Mouse (Mus musculus) liver, embryonic 11.5 days (tissue): ENCODE measurements at regions not wholly inside any gene's neighbourhood (a gene's known extent, or its start where the extent isn't known, plus 50 kb on each side); places are given as distances from the start of the nearest gene placed in this dataset.

Source experiments
- ATAC-seq: fragments of 200-750 bp; cut with Nextera tagmentation; replicated peaks from 2 replicates; pipeline ENCODE4 v1.8.0; 2017; ENCODE audit warnings: moderate number of reproducible peaks, mild to moderate bottlenecking, moderate TSS enrichment, moderate library complexity; ENCODE audit not compliant: low FRiP score
- DNase-seq: peaks from one replicate; pipeline ENCODE4 v3.0.0-alpha.2; 2017; ENCODE audit warnings: low spot score
- H3K27ac ChIP-seq: fragments of 300-500 bp; sonication (generic); 2 replicates; pipeline ENCODE4 v1.5.1; 2014; ENCODE audit warnings: mild to moderate bottlenecking, low read depth, low read length, control low read depth
- H3K27me3 ChIP-seq: fragments of 300-500 bp; sonication (generic); replicated peaks from 2 replicates; pipeline ENCODE4 v1.6.1; 2014; ENCODE audit warnings: low read length, mixed read lengths; ENCODE audit not compliant: control insufficient read depth, insufficient read depth
- H3K36me3 ChIP-seq: fragments of 300-500 bp; sonication (generic); 2 replicates; pipeline ENCODE4 v1.6.1; 2014; ENCODE audit warnings: mild to moderate bottlenecking, low read length, moderate library complexity, mixed read lengths; ENCODE audit not compliant: control insufficient read depth, insufficient read depth
- H3K4me1 ChIP-seq: fragments of 300-500 bp; sonication (generic); replicated peaks from 2 replicates; pipeline ENCODE4 v1.6.1; 2014; ENCODE audit warnings: low read length, mixed read lengths; ENCODE audit not compliant: control insufficient read depth, insufficient read depth
- H3K4me2 ChIP-seq: fragments of 300-500 bp; sonication (generic); 2 replicates; pipeline ENCODE4 v1.6.1; 2014; ENCODE audit warnings: mild to moderate bottlenecking, control low read depth, moderate library complexity
- H3K4me3 ChIP-seq: fragments of 300-500 bp; sonication (generic); 2 replicates; pipeline ENCODE4 v1.5.1; 2014; ENCODE audit warnings: low read depth, low read length, control low read depth
- H3K9ac ChIP-seq: fragments of 300-500 bp; sonication (generic); 2 replicates; pipeline ENCODE4 v1.6.1; 2014; ENCODE audit warnings: low read depth, low read length, control low read depth
- H3K9me3 ChIP-seq: fragments of 300-500 bp; sonication (generic); 2 replicates; pipeline ENCODE4 v1.6.1; 2016; ENCODE audit warnings: low read length, inconsistent platforms, mixed read lengths; ENCODE audit not compliant: control insufficient read depth
- WGBS: fragments of 180-500 bp; shearing (Covaris S2); extraction: QIAGEN DNeasy Blood & Tissue Kit; methylation state at CpG from one replicate; pipeline ENCODE4 v1.1.7; 2014; 5-methylcytosine and 5-hydroxymethylcytosine counted together

- no peaks in the 10 kb centered on the region for H3K4me1 ChIP-seq
- ATAC-seq, result no peak
- H3K4me2 ChIP-seq, result no peak overlapping the region
- no peak overlapping the region for H3K27ac ChIP-seq
- H3K4me3 ChIP-seq, result no peak overlapping the region
- no peaks in the 10 kb centered on the region for H3K27me3 ChIP-seq
- no peak for DNase-seq
- WGBS, result 46% methylated on average over 6 of the region's 6 CpGs
- no peaks in the 10 kb centered on the region for H3K9me3 ChIP-seq
- no peak overlapping the region for H3K9ac ChIP-seq
- no peaks in the 10 kb centered on the region for H3K36me3 ChIP-seq
Observed at GRCm38 (mm10) chr6:66200136-66200790, 247.9 kb downstream of the 4930544G11Rik start.

DNA sequence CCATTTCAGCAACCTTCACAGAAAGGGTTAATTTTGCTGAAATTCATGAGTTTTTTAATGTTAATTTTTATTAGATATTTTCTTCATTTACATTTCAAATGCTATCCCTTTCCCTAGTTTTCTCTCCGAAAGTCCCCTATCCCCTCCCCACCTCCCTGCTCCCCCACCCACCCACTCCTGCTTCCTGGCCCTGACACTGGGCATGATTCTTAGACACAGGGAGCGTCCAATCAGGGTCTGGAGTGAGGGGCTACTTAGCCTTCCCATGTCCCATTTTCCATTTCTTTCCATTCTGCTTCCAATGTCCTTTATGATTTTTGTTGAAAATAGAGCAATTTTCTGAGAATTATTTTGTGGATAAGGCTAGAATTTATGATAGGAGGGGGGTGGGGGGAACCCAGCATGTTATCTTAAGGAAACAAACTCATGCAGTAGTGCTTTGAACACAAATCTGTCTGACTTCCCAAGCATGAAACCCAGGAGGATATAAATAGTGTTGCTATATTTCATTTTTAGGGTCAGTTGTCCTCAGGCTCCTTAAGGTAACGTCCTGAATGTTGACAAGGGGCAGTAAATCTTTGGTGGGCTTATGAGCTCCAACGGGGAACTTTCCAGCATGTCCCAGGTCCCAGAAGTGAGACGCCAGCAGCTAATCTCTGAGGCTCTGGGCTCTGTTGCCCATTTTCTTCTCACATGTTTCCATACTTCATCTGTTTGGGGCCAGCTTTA is 254.0 kb downstream of the 4930544G11Rik start:
- H3K36me3 ChIP-seq, result no peaks in the 10 kb centered on the region
- H3K4me3 ChIP-seq, result no peak overlapping the region
- DNase-seq, result no peak
- no peak for ATAC-seq
- H3K4me2 ChIP-seq, result no peak overlapping the region
- WGBS, result 63% methylated on average over 5 of the region's 5 CpGs
- H3K4me1 ChIP-seq, result no peaks in the 10 kb centered on the region
- no peak overlapping the region for H3K9ac ChIP-seq
- no peaks in the 10 kb centered on the region for H3K27me3 ChIP-seq
- H3K27ac ChIP-seq, result no peak overlapping the region
- no peaks in the 10 kb centered on the region for H3K9me3 ChIP-seq

GRCm38 (mm10) chr6:66217543-66217942 is 265.1 kb downstream of the 4930544G11Rik start:
- H3K9me3 ChIP-seq, result no peaks in the 10 kb centered on the region
- no peak overlapping the region for H3K9ac ChIP-seq
- no peak overlapping the region for H3K4me3 ChIP-seq
- no peak overlapping the region for H3K27ac ChIP-seq
- H3K4me1 ChIP-seq, result no peaks in the 10 kb centered on the region
- H3K4me2 ChIP-seq, result no peak overlapping the region
- DNase-seq (no peak), ATAC-seq (no peak)
- 52% methylated on average over 2 of the region's 2 CpGs for WGBS
- H3K36me3 ChIP-seq, result no peaks in the 10 kb centered on the region
- H3K27me3 ChIP-seq, result no peaks in the 10 kb centered on the region

DNA sequence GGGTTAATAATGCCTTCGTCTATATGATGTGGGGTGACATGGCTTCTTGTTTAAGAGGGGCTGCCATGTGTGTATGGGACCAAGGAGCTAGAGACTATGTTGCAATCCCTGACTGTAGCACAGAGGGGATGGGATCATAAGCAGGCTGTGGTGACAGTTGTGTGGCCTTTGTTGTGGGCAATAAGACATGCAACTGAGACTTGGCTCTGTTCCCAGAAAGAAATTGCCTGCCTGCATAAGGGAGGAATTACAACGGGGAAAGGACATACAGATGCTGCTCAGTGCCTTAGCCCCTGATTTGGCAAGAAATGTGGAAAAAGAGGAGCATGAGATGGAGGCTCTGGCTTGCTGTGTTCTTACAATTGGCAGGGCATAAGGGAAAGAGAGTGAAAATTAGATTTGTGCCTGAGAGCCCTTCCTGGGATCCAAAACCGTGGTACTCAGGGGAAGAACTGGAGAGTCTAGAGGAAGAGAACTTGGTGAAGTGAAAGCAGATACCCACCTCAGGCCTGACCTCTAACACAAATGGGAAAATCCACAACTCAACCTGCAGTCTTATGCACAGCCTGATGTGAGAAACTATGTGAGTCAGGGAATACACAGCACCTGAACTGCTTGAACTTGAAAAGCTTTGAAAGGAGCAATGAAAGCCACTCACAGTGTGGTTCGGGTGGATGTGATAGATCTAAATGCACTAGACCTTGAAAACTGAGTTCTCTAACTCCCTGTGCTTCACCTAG is 271.9 kb downstream of the 4930544G11Rik start:
- WGBS, result 78% methylated on average over 4 of the region's 4 CpGs
- Histone ChIP-seq H3K9ac (no peak overlapping the region), H3K27ac (no peak overlapping the region), H3K36me3 (no peaks in the 10 kb centered on the region), H3K27me3 (no peaks in the 10 kb centered on the region), H3K4me1 (no peaks in the 10 kb centered on the region), H3K4me3 (no peak overlapping the region), H3K9me3 (no peaks in the 10 kb centered on the region), H3K4me2 (no peak overlapping the region)
- DNase-seq (no peak), ATAC-seq (no peak)

GRCm38 (mm10) chr6:66236368-66236767 is 284.0 kb downstream of the 4930544G11Rik start:
- Histone ChIP-seq H3K36me3 (no peaks in the 10 kb centered on the region), H3K27me3 (no peaks in the 10 kb centered on the region), H3K4me3 (no peak overlapping the region), H3K4me2 (no peak overlapping the region), H3K9ac (no peak overlapping the region), H3K4me1 (no peaks in the 10 kb centered on the region), H3K9me3 (no peaks in the 10 kb centered on the region), H3K27ac (no peak overlapping the region)
- ATAC-seq (no peak), DNase-seq (no peak)
- WGBS, result 61% methylated on average over 2 of the region's 2 CpGs

DNA sequence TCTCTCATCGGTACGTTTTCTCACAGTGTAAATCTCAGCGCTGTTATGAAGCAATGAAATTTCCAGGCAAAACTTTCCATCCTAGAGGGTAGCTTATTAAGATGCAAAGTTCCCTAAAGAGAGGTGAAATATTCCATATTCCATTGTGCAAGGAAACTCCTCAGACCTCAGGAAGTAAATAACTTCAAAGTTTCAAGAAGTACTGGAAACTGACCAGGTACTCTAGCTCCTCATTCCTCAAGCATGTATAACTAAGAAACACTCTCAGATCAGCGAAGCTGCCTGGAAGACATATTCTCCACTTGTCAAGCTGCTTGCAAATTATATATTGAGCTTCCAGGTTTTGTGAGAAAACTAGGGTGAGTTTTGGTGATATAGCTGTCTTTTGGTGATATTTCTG is 279.8 kb upstream of the Mad2l1 start:
- ATAC-seq (no peak), DNase-seq (no peak)
- no peaks in the 10 kb centered on the region for H3K4me1 ChIP-seq
- H3K27me3 ChIP-seq, result no peaks in the 10 kb centered on the region
- H3K36me3 ChIP-seq, result no peaks in the 10 kb centered on the region
- no peak overlapping the region for H3K4me3 ChIP-seq
- H3K9me3 ChIP-seq, result no peaks in the 10 kb centered on the region
- no peak overlapping the region for H3K4me2 ChIP-seq
- WGBS, result 74% methylated on average over 4 of the region's 4 CpGs
- no peak overlapping the region for H3K9ac ChIP-seq
- H3K27ac ChIP-seq, result no peak overlapping the region

DNA sequence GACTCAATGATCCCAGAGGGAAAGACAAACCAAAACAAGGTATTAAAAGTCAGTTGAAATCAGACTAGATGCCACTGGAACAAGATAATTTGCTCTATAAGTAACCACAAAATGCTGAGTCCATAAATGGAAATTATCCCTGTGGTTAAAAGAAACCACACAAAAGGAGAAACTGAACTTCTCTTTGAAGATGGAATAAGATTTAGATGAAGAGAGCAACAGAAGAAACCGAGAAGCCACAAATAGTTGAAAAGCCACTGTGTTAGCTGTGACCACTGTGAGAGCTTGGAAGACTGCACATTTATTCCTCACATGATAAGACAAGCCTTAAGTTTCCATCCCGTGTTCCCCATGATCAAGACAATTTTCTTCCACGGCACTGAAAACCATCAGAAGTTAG is 271.8 kb upstream of the Mad2l1 start:
- ATAC-seq, result no peak
- 64% methylated on average over 3 of the region's 3 CpGs for WGBS

DNA sequence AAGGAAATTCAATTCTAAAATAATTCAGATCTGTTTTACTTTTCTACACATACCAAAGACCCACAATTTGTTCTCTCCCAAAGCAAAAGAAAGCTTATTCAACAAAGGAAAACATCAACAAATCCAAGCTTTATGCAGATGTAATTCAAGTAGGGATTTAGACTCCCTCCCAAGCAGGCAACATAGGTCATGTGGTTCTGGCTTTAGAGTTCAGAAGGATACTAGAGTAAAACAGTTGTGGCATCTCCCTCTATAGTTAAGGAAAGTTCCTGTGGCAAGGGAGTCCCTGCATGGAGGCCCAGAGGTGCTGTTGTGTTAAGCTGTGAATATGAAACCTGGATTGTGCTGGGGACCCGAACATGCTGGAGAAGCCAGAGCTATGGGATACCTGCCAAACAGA is 271.3 kb upstream of the Mad2l1 start:
- H3K27ac ChIP-seq, result no peak overlapping the region
- H3K9ac ChIP-seq, result no peak overlapping the region
- no peaks in the 10 kb centered on the region for H3K27me3 ChIP-seq
- ATAC-seq, result no peak
- WGBS, result 78% methylated on average over 1 of the region's 1 CpGs
- H3K4me1 ChIP-seq, result no peaks in the 10 kb centered on the region
- H3K4me2 ChIP-seq, result no peak overlapping the region
- no peaks in the 10 kb centered on the region for H3K36me3 ChIP-seq
- DNase-seq, result no peak
- no peaks in the 10 kb centered on the region for H3K9me3 ChIP-seq
- no peak overlapping the region for H3K4me3 ChIP-seq

More for the DNA sequence above, 271.8 kb upstream of the Mad2l1 start:
- no peak overlapping the region for H3K4me3 ChIP-seq
- H3K27ac ChIP-seq, result no peak overlapping the region
- H3K9me3 ChIP-seq, result no peaks in the 10 kb centered on the region
- no peaks in the 10 kb centered on the region for H3K36me3 ChIP-seq
- H3K4me1 ChIP-seq, result no peaks in the 10 kb centered on the region
- DNase-seq, result no peak
- H3K9ac ChIP-seq, result no peak overlapping the region
- no peak overlapping the region for H3K4me2 ChIP-seq
- H3K27me3 ChIP-seq, result no peaks in the 10 kb centered on the region
